Mouse (Mus musculus) embryonic fibroblast, embryonic 13.5 days (primary cell): ENCODE results near the gene Tspan33. TPM values are rescaled to one million over a fixed set of nuclear protein-coding genes. Genes with fewer than 3 reads are reported as not detected.

ENCODE experiments used
- H3K27ac ChIP-seq: 2 replicates; pipeline ENCODE4 v1.5.1; 2012; ENCODE audit warnings: low read length, control low read depth, inconsistent platforms; ENCODE audit not compliant: insufficient read depth
- H3K4me1 ChIP-seq: 2 replicates; pipeline ENCODE4 v1.6.1; 2011; ENCODE audit warnings: low read length; ENCODE audit not compliant: control insufficient read depth, insufficient read depth
- H3K4me3 ChIP-seq: 2 replicates; pipeline ENCODE4 v1.5.1; 2011; ENCODE audit warnings: mild to moderate bottlenecking, control low read depth, low read length; ENCODE audit not compliant: insufficient read depth
- CTCF ChIP-seq: IDR thresholded peaks from 2 replicates; pipeline ENCODE4 v1.5.1; 2011; ENCODE audit warnings: mild to moderate bottlenecking, control low read depth, low read length, moderate library complexity, borderline replicate concordance; ENCODE audit not compliant: insufficient read depth
- POLR2A ChIP-seq: IDR thresholded peaks from 2 replicates; pipeline ENCODE4 v1.6.1; 2011; ENCODE audit warnings: low read depth, mild to moderate bottlenecking, control low read depth, low read length, moderate library complexity
- polyA plus RNA-seq: library from polyadenylated mRNA; stranded (reverse); fragments of >200 nt; gene quantifications from 2 replicates; pipeline ENCODE4 v1.2.4, GENCODE M21; 2011; ENCODE audit warnings: low read depth; ENCODE audit not compliant: missing spikeins, insufficient read length

The Tspan33 gene
- polyA plus RNA-seq, 1 experiment = 1.1 TPM

DNA sequence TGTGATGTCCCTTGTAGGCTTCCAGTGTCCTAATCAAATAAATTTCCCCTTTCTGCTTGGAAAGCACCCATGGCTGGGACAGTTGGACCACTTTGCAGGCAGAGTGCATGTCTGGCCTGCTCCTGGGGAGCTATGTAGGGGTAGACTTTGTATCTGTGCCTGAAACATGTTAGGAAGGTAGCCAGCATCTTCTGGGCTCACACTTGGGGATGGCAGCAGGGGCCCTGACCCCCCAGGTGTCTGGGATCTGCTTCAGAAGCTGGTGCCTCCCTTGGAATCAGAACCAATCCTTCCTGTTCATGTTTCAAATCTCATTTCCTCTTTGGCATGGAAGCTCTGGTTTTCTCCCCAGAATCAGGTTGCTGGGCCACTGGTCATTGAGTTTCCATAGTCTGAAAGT is 3.1 kb downstream of the Tspan33 start:
- TF ChIP-seq POLR2A (no peak), CTCF (no peak)
- H3K4me3 ChIP-seq = no peak overlapping the region
- no peaks in the 10 kb centered on the region for H3K4me1 ChIP-seq
- no peak overlapping the region for H3K27ac ChIP-seq

DNA sequence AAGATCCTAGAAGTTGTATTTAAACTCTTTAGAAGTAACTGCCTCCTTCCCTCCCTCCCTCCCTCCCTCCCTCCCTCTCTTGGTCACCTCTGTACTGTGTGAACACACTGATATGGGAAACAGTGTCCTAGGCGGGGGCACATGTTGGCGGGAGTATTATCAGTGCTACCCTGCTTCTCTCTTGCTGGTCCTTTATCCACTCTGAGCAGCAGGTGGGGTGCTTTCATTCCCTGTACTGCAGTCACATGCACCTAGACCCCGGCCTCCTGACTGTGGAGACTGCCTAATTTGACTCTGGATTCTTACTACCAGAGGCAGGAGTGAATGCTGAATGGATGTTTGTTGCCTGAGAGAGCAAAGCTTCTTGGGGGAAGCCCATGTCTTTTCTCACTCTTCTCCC is 3.5 kb downstream of the Tspan33 start:
- H3K4me3 ChIP-seq = no peak overlapping the region
- H3K27ac ChIP-seq = no peak overlapping the region
- no peaks in the 10 kb centered on the region for H3K4me1 ChIP-seq
- TF ChIP-seq CTCF (no peak), POLR2A (no peak)

DNA sequence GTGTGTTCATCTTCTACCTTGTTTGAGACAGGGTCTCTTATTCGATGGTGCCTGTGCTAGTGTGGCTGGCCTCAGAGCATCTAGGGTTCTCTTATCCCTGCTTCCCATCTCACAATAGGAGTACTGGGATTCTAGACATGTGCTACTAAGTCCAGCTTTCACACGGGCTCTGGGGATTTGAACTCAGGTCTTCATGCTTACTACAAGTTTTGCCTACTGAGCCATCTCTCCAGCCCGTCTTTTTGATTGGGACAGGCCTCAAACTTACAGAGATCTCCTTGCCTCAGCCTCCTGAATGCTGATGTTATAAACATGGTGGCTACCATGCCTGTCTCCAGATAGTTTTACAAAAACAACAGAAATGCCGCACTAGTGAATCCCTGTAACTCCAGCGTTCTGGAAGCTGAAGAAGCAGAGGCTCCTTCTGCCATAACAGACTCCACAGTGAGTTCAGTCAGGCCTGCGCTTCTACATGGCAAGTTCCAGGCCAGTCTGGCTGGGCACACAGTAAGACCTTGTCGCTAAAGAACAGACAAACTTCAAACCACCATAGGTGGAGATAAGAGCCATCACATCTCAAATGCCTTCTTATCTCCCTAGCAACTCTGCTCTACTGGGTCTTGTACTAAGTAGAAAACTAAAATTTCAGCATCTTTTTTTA is 5.2 kb downstream of the Tspan33 start:
- Histone ChIP-seq H3K27ac (no peak overlapping the region), H3K4me1 (no peaks in the 10 kb centered on the region), H3K4me3 (no peak overlapping the region)
- TF ChIP-seq POLR2A (no peak), CTCF (no peak)

DNA sequence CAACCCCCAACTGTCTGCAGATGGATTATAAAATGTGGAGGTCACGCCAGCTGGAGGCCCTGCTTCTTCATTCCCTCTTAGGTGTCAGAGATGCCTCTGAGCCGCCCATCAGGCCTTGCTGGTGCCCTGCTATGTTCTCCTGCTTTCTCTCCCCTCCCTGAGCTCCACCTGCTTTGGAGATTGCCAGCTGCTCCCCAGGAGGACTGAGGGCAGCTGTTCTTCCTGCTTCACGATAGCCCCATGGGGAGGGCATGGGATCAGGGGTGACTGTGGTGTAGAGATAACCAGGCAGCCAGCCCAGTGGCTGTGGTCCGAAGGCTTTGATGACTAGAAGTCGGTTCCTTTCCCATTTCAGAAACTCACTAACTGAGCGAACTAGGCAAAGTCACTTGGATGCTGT is 7.0 kb downstream of the Tspan33 start:
- no peak overlapping the region for H3K4me3 ChIP-seq
- H3K27ac ChIP-seq = no peak overlapping the region
- H3K4me1 ChIP-seq = no peaks in the 10 kb centered on the region; the same call in 1 of the 2 replicates
- TF ChIP-seq POLR2A = no peak
- TF ChIP-seq CTCF = no peak

DNA sequence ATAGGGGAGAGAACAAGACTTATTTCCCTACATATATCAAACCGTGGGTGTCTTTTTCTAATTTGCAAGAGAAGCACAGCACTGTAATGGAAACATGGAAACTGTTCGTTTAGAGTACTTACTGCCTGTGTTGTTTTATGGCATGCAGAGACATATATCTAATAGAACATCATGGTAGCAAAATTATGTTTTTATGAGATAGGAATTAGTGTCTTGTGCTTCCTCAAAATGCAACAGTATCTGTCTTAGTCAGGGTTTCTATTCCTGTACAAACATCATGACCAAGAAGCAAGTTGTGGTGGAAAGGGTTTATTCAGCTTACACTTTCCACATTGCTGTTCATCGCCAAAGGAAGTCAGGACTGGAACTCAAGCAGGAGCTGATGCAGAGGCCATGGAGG is 8.1 kb downstream of the Tspan33 start:
- H3K4me3 ChIP-seq = no peak overlapping the region
- TF ChIP-seq CTCF (no peak), POLR2A (no peak)
- H3K4me1 ChIP-seq = no peaks in the 10 kb centered on the region; the same call in 1 of the 2 replicates
- no peak overlapping the region for H3K27ac ChIP-seq

DNA sequence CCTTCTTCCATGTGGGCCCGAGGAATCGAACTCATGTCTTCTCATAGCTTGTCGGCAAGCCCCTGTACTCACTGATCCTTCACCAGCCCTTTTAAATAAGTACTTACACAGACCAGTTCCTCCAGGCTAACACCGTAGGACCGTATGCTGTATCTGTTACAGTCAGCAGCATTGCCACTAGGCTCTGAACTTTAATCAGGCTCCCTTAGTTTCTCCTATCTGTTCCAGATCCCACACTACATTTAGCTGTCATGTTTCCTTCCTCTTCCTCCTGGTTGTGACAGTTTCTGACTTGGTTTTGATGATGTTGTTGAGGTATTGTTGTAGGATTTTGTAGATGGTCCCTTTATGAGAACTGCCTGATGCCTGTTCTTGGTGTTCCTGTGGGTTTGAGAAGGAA is 10.1 kb downstream of the Tspan33 start:
- Histone ChIP-seq H3K4me1 (no peaks in the 10 kb centered on the region; the same call in 1 of the 2 replicates), H3K27ac (no peak overlapping the region), H3K4me3 (no peak overlapping the region)
- TF ChIP-seq CTCF = no peak
- no peak for TF ChIP-seq POLR2A

DNA sequence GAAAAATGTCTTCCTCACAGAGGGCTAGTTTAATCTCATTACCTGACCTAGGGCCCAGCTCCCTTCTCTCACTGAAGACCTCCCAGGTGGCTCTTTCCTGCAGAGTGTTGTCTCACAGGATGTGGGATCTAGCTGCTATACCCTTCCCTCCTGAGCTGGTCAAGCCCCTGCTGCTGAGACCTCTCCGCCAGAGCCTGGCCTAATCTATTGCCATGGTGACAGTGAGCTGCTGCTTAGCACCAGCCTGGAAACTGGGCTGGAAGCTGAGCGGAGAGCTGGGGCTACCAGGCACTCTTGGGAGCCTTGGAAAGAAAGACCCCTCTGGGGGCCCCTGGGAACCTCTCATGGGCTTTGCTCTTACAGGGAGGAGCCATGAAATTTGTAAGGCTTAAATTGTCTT is 13.9 kb downstream of the Tspan33 start:
- TF ChIP-seq CTCF (no peak), POLR2A (no peak)
- H3K4me1 ChIP-seq = no peaks in the 10 kb centered on the region; the same call in 1 of the 2 replicates
- no peak overlapping the region for H3K27ac ChIP-seq
- no peak overlapping the region for H3K4me3 ChIP-seq

DNA sequence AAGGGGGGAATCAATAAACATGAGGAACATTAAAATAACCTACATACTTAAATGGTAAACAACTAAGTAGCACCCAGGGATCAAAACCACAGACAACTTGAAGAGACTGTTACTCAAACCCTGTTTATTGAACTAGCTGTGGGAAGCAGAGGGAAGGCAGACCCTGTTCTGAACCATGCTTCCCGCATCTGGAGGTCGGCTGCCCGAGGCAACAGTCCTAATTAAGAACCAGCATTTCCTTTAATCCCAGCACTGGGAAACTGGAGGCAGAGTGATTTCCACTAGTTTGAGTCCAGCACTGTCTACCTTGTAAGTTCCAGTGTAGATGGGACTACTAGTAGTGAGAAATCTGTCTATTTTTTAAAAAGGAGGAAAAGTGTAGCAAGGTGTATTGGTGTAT is 17.3 kb downstream of the Tspan33 start:
- Histone ChIP-seq H3K27ac (no peak overlapping the region), H3K4me3 (no peak overlapping the region), H3K4me1 (no peaks in the 10 kb centered on the region)
- TF ChIP-seq CTCF (no peak), POLR2A (no peak)

DNA sequence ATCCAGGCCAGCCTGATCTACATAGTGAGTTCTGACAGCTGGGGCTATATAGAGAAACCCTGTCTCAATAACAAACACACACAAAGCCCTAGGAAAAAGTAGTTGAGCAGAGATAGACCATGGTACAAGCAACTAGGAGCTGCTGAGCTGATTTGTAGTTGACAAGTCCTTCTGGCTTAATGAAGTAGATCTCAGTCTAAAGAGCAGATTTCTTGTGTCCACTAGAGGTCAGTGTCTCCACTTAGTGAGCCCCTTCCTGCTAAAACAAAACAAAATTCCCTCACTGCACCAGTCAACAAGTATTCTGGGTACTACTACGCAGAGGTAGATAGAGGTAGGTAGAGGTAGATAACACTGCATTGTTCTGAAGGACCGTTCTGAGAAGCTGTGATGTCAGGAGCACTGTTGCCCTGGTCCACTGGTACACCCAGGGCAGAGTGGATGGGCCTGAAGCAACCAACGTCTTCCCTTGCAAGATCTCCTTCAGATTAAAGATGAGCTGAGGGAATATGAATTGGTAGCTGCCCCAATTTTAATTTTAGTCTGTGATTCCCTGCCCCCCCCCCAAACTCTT is 18.1 kb downstream of the Tspan33 start:
- no peak overlapping the region for H3K4me3 ChIP-seq
- no peaks in the 10 kb centered on the region for H3K4me1 ChIP-seq
- H3K27ac ChIP-seq = no peak overlapping the region
- TF ChIP-seq POLR2A (no peak), CTCF (no peak)

DNA sequence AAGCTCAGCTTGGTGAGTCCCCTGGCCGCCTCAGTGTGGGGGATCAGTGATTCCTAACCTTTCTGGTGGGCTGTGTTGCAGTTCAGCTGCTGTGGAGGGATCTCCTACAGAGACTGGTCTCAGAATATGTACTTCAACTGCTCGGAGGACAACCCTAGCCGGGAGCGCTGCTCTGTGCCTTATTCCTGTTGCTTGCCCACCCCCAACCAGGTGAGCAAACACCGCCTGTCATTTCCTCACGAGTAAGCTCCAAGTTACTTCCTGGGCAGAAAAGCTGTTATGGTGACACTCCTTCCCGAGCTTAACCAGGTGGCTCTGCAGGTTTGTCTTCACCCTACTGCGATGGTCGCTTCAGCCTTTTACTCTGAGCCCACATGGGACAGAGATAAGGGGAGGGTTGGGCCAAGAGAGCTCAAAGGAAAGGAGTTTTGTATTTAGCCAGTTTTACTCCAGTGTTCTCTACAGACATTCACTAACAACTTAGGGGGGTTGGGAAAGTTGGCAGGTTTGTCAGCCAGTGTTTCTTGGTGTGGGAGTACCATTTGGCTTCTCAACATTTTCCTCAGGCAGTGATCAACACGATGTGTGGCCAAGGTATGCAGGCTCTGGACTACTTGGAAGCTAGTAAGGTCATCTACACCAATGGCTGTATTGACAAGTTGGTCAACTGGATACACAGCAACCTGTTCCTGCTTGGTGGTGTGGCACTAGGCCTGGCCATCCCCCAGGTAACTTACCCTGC is 22.8 kb downstream of the Tspan33 start:
- no peak for TF ChIP-seq POLR2A
- TF ChIP-seq CTCF = no peak
- no peak overlapping the region for H3K4me3 ChIP-seq
- H3K27ac ChIP-seq = no peak overlapping the region
- no peaks in the 10 kb centered on the region for H3K4me1 ChIP-seq
